Mouse (Mus musculus) embryo, embryonic 11.5 days (tissue): ENCODE results near the gene Srp54c.
"Not testable (repeated sequence)": the region's sequence is repeated elsewhere in the genome, so short reads cannot be mapped to it uniquely, and the experiment has no call there.

Experiments
- DNase-seq: peaks from one replicate; pipeline ENCODE4 v3.0.0-alpha.2; 2012; ENCODE audit warnings: low read depth, low spot score

Srp54c gene

DNA sequence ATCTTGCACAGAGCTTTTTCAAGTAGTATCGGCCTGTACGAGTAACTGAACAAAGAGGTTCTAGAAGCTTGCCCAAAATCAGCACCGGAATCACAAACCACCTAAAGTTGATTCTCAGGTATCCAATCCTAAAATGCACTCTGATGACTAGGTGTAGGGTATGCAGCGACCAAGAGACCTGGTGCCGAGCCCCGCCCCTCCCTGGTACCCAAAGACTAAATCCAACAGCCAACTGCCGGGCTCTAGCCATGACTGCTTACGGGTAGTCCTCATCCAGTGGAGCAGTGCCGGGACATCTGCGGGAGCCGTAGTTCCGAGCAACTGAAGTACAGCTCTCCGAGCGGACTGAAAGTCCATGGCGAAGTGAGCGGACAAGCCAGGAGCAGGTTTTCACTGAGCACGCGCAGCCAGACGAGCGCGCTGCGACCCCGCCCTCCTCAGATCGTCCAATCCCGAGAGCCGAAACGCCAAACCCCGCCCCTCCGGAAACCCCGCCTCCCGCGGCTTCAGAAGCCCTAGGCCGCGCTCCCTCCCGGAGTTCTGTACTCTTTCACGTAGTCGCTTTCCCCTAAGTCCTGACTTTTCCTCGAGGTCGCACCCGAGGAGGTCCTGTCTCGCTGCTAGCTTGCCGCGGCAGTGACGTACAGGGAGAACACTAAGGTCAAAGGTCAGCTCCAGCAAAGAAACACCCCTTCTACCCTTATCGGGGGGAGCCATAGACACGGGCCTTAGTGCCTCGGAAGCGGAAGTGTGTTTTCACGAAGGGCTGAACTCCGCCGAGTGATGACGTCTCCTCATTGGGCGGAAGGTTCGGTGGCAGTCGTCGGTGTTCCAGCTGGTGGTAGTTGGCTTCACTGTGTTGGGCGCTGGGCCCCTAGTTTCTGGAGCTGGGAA is at the start of gene Srp54c:
Gene Srp54c (plus strand): TSS at position 543 of the 894 bp plus-strand sequence.
- not testable (repeated sequence) for DNase-seq

DNA sequence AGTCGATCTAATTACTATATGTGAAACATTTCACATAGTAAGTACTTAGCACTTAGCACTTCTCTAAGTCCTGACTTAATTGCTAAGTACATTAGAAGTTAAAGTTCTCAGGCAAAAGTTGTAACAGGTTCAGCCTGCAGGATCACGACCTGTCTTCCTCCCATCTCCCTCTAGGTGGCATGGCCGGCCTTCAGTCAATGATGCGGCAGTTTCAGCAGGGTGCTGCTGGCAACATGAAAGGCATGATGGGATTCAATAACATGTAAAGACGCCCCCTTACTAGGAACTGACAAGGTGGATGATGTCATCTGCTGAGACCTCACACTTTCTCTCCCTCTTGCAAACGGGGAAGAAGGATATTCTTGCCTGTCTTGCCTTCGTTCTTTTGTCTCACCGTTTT is 42.3 kb upstream of the Srp54c start:
- not testable (repeated sequence) for DNase-seq

DNA sequence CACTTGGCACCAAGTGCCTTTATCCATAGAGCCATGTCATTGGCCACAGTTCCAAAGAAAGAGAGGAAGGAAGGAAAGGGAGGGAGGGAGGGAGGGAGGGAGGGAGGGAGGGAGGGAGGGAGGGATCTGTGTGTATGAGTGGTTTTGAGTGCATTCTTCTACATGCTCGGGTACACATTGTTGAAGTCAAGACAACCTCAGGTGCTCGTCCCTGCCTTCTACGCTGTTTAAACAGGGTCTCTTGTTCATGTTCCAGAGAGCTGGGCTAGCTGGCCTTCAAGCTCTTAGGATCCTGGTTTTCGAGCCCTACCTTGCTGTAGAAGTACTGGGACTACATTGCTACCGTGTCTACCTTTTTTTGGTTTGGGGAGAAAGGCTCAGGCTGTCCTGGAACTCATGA is 40.8 kb upstream of the Srp54c start:
- not testable (repeated sequence) for DNase-seq

DNA sequence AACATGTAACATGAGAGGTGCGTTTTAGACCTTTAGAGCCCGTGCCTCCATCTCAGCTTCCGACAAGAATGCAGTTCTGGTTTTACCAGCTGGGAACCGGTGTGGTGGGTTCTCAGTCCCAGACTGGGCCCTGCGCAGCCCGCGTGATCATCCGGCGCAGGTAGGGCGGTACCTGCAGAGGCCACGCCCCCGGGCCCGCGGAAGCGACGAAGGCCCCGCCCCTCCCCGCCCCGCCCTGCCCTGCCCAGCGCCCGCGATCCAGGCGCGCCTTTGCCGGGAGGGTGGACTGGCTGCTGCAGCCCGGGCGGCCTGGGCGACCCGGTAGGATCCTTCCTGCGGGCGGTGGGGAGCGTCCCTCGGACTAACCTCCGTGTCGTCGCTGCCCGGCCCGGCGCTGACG is 30.7 kb upstream of the Srp54c start, which contains the start of gene 1700047I17Rik2:
Gene 1700047I17Rik2 (plus strand): TSS at position 287 of the 400 bp plus-strand sequence.
- DNase-seq = not testable (repeated sequence)

DNA sequence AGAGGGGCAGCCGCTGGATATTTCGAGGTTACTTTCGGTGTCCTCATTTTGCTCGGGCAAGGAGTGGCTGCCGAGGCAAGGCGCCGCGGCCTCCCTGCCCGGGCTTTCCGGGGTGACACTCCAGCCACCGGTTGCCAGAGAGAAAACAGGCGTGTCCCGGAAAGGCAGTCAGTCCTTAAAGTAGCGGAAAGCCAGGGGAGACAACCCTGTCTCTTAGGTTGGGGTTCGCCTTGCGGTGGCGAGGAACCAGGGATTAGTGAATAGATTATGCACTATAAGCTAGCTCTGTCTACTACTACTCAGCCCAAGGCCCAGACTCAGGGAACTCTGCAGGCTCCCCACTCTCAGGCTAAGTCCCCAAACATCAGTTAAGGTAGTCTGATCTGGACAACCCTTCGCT is 30.2 kb upstream of the Srp54c start:
- DNase-seq = not testable (repeated sequence)

DNA sequence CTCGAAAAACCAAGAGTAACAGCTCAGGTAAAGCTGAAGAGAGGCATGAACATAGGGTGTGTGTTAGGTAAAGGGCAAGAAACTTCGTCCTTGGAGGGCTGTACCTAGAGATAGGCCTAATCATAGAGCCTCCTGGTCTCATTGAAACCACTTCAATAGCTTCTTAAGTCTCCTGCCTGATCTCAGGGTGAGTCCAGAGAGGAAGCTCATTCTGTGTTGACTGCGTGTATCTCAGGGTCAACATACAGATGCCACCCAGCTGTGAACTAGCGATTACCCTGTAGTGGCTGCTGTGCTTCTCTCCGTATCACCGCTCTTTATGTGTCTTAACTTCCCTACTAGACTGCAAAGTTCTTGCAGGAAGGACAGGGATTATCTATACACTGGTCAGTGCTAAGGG is 17.0 kb upstream of the Srp54c start:
- not testable (repeated sequence) for DNase-seq

DNA sequence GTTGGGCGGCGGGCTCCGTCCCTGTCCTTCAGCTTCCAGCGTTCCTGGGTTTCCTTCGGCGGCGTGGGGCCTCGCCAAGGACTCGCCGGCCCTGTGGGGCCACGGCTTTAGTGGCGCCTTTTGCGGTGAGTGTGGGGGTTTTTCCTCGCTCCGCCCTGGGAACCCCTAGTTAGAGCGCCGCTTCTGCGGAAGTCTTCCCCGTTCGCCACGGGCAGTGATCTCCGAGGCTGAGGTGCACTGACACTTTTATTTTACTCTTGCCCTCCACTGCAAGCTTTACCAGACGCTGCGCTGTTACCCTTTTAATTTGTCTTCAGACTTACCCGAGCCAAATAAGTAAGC is 523 bp downstream of the Srp54c start:
- DNase-seq = not testable (repeated sequence)

DNA sequence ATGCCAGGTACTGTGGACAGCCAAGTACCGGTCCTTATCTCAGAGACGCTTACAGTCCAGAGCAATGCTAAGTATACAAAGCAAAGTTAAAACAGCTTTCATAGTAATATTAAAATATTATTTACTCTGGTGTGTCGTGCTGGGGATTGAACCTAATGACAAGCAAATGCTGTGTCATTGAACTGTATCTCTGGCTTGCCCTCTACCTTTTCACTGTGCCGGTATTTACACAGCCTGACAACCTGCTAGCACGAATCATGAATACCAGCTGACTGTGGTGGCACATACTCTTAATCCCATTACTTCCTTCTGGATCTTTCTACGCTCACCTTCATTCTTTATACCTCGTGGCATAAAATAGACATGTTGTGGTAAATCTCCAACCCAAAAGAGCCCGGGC is 12.3 kb downstream of the Srp54c start:
- DNase-seq = not testable (repeated sequence)

DNA sequence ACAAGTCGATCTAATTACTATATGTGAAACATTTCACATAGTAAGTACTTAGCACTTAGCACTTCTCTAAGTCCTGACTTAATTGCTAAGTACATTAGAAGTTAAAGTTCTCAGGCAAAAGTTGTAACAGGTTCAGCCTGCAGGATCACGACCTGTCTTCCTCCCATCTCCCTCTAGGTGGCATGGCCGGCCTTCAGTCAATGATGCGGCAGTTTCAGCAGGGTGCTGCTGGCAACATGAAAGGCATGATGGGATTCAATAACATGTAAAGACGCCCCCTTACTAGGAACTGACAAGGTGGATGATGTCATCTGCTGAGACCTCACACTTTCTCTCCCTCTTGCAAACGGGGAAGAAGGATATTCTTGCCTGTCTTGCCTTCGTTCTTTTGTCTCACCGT is 32.0 kb downstream of the Srp54c start:
- DNase-seq = not testable (repeated sequence)

DNA sequence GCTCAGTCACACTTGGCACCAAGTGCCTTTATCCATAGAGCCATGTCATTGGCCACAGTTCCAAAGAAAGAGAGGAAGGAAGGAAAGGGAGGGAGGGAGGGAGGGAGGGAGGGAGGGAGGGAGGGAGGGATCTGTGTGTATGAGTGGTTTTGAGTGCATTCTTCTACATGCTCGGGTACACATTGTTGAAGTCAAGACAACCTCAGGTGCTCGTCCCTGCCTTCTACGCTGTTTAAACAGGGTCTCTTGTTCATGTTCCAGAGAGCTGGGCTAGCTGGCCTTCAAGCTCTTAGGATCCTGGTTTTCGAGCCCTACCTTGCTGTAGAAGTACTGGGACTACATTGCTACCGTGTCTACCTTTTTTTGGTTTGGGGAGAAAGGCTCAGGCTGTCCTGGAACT is 33.4 kb downstream of the Srp54c start:
- DNase-seq = not testable (repeated sequence)

DNA sequence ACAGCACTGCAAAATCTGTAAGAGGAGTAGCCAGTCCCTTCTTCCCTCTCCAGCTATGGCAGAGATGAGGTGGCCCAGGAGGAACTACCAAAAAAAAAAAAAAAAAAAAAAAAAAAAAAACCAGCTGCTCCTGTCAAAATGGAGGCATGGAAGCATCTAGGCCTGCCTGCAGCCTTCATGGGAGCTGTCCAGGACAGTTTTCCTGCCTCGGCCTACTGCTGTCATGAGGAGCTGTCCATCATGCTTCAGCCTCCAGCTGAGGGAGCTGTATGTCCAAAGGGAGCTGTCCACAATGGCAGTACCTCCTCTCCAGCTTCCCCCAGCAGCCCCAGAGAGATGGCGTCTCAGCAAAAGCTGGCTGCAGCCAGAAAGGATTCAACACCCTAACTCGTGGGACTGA is 42.3 kb downstream of the Srp54c start:
- DNase-seq = no peak

DNA sequence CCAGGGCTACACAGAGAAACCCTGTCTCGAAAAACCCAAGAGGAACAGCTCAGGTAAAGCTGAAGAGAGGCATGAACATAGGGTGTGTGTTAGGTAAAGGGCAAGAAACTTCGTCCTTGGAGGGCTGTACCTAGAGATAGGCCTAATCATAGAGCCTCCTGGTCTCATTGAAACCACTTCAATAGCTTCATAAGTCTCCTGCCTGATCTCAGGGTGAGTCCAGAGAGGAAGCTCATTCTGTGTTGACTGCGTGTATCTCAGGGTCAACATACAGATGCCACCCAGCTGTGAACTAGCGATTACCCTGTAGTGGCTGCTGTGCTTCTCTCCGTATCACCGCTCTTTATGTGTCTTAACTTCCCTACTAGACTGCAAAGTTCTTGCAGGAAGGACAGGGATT is 47.6 kb downstream of the Srp54c start:
- DNase-seq = not testable (repeated sequence)

DNA sequence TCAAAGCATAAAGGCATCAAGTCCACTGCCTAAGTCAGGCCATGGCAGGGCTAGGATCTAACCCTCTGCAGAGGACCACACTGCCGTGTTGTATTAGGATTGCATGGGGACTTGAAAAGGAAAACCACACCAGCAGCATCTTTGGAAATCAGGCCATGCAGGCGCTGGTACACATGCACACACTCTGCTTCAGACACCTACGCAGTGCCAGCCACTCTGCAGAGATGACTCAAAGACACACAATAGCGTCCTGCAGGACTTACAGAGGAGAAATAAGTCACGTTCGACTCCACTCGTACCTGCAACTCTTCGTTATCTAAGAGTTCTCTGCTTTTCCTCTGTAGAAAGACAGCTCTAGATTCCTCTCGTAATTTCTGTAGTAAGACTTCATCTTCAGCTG is 68.1 kb downstream of the Srp54c start:
- DNase-seq = no peak

DNA sequence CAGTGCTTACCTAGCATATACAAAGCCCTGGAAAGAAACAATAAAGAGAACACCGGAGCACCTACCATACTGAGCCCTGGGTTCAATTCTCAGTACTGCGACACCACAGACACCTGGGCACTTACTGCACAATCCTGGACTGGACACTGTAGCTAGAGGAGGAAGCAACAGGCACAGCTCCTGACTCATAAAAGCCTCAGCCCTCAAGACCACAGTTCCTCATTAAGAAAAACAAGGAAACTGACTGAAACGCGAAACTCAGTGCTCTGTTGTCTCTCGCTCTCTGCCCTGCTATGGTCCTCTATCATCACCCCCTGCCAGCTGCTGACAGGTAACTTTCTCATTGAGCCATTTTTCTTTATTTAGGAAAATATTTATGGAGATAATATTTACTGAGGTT is 69.4 kb downstream of the Srp54c start, which contains the start of gene 1110008L16Rik:
Gene 1110008L16Rik (plus strand): TSS at position 242 of the 400 bp plus-strand sequence.
- no peak for DNase-seq

DNA sequence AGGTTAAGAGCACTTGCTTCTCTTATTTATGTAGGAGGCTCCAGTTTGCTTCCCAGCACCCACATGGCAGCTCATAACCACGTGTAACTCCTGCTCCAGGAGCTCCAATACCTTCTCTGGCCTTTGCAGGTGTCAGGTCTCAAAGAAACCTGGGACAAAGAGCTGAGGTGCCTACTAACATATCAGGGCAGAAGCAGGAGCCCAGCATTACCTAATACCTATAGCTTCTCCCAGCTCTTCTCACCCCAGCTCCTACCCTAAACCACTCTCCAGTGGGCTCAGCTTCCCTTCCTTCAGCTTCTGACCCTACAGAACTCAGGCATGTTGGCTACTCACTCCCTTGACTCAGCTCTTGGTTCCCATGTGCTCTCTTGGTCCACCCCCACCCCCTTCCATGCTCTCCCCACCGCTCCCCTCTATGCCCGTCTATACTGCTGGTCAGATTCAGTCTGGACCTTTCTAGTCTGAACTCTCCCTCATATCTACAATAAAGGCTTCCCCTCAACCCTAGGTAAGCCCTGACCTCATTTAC is 70.9 kb downstream of the Srp54c start:
- no peak for DNase-seq

DNA sequence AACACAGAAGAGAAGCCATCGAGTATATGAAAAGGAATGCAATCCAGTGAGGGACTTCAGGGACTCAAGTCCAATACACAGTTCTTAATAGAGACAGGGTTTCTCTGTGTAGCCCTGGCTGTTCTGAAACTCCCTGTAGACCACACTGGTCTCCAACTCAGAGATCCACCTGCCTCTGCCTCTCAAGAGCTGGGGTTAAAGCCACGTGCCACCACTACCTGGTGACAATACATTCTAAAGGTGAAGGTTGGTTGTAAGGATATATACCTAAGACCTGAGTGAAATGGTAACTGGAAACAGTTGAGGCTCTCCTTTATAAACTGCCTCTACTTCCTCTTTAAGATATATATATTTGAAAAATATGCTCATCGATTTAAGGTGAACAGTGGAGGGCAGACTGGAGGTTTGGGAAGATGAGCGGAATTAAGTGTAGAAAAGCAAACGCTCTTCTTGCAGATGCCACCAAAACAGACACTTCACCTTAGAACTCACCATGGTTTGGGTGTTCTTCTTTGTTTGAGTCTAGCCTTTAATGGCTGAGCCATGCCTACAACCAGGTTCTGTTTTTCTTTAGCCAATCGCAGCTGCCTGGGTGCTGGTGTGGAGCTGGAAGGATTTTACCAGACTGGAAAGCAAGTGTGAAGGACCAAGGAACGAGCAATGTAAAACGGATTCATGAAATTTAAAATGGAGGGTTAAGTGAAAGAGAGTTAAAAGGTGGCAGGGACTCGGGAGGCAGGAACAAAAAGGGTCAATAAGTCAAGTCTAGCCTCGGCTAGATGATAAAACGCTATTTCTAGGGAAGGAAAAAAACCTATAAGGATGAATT is 71.7 kb downstream of the Srp54c start:
- DNase-seq = peak; percentile 17

DNA sequence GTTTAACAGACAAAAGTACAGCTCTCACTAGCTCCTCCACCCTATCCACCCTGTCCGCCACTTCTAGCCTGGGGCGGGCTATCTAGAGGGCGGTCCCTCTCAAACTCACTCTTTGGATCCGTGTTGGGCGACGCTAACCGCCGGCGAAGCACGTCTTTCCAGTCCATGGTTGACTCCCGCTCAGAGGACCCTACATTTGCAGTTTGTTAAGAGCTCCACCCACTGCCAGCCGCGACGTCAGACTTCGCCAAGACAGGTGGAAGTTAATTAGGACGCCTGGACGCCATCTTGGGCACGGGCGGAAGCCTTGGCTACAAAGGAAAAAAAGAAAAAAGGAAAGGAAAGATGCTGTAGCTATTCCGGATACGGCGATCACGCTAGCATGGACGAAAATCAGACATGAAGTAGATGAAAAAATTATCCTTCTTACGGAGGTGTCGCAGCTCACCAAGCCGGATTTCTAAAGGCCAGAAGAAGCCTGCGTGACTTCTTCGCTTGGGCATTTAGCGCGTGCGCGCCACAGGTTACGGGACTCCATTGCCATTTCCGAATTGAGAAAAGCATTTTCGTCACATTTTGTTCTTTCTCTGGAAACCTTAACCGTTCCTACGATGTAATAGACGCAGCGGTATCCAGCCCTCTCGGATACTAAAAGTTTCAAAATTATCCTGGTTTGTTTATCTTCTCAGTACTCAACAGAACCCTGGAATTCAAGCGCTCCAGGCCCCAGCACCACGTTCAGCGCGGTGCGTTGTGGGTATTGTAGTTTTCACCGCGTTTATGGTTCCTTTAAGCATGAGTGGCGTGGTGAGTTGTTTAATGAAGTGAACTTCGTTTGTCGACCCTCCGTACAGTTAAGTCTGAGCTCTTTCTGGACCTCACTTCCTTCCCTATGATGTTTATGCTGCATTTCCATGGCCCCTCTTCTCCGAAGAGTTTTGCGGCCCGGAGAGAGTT is 72.8 kb downstream of the Srp54c start, which contains the start of gene Ppp2r3c:
Gene Ppp2r3c (minus strand): TSS at position 514 of the 957 bp plus-strand sequence.
- DNase-seq = peak; percentile 90

DNA sequence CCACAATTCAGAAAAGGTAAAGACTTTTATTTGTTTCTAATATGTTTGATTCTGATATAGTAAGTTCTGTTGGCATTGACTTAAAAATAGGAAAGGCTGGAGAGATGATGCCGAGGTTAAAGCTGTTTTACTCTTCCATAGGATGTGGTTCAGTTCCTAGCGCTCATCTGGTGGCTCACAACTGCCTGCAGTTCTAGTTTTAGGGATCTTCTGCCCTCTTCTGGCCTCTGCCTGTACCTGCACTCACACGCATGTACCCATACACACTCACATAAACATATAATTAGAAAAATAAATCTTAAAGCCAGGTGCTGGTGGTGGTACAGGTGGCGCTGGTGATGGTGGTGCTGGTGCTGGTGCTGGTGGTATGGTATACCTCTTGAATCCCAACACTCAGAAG is 76.4 kb downstream of the Srp54c start:
- DNase-seq = no peak

DNA sequence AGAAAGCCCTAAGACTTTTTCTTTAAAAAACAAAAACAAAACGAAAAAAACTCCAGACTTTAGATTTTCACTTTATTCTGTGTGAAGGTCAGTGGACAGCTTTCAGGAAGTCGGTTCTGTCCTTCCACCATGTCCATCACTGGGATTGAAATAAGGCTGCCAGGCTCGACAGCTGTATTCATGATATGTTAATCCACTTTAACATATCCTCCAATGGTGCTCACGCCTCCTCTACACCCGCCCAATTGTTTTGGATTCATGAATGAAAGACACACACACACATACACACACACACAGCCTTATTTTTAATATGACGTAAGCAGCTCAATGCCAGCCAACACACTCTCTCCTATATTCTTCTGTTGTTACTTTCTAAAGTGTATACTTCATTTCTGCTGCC is 77.6 kb downstream of the Srp54c start:
- no peak for DNase-seq

DNA sequence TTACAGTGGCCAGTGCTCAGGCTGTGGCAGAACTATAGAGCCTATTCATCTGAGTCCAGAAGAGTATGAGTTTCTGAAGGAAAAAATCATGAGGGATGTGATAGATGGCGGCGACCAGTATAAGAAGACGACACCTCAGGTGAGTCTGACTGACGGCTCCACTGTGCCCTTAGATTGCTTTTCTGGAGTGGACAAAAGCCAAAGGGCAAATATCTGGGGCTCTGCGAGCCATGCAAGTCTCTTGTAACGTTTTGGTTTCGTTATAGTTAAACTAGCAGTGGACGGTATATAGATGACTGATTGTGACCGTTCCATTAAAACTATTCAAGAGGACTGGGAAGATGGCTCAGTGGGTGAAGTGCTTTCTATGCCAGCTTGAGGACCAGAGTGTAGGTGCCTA is 78.8 kb downstream of the Srp54c start:
- DNase-seq = no peak

DNA sequence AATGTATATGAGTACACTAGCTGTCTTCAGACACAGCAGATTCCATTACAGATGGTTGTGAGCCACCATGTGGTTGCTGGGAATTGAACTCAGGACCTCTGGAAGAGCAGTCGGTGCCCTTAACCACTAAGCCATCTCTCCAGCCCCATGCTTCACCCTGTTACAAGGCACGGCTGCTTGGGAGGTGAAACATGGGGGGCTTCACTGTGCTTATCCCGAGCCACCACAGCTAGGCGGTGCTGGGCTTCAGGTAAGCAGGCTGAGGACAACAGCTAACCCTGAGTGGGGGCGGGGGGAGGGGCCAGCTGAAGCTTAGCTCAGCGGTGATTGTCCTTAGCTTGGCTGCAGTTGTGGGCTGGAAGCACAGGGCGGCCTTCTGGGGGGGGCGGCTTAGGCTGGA is 79.5 kb downstream of the Srp54c start:
- no peak for DNase-seq
